Mouse (Mus musculus): ENCODE measurements around the gene Lnpk. TPM values are rescaled to one million over a fixed set of nuclear protein-coding genes. Genes with fewer than 3 reads are reported as not detected.

Gene Lnpk
- polyA plus RNA-seq (2014; fragmentation: Nextera tagmentation; extraction: Ambion mirVana), result 50.6 and 51.7 TPM in 2 replicates

DNA sequence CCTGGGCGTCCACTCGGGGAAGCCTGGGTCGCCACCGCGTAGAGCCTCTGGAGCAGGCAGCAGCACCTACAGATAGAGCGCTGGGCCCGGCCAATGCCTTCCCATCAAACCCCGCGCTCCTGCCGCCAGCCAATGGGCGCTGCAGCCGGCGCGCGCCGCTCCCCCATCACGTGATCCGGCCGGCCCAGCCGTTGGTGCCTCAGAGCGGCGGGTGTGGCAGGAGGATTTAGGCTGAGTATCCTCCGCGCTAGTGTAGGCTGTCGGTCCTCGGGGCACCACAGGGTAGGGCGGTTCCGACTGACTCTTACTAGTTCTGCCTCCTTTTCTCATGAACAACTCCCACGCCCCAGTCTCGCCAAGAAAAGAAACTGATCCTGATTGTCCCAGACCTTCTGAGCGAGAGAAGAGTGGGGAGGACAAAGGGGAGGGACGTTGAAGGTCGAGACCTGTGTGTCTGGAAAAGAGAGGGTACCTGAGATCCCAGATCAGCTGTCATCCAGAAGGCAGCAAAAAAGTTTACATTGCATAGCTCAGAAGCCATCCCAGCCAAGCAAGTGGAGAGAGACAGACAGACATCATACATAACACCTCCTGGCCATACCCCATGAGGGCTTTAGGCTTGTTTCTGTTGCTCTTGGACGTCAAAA lies at the start of gene Lnpk:
Gene Lnpk, minus strand, starts transcription at position 593 of the 647 bp plus-strand sequence.
- H3K9me3 ChIP-seq (ENCODE audit: control insufficient read depth, low read length), result no peaks in the 10 kb centered on the region
- H3K4me2 ChIP-seq (replicated peaks), result peak within 1 kb of the TSS; percentile 70
- H3K4me3 ChIP-seq (replicated peaks; ENCODE audit: low read length), result peak within 1 kb of the TSS; percentile 72
- ATAC-seq (ENCODE audit: low FRiP score), result peak; percentile 99
- H3K36me3 ChIP-seq (replicated peaks; ENCODE audit: control insufficient read depth, insufficient read depth), result no peaks in the 10 kb centered on the region
- peak within 1 kb of the TSS; percentile 74 for H3K27ac ChIP-seq
- peak within 1 kb of the TSS; percentile 88 for H3K9ac ChIP-seq
- under 1% methylated on average over 34 of the region's 34 CpGs for WGBS
- H3K27me3 ChIP-seq (ENCODE audit: control insufficient read depth, insufficient read depth, low read length), result no peaks in the 10 kb centered on the region
- DNase-seq (ENCODE audit: low spot score), result peak; percentile 89
- 0 out of 2 replicates have a peak, but pooled peaks cover 11% of the 10 kb centered on the region for H3K4me1 ChIP-seq (replicated peaks; ENCODE audit: control insufficient read depth, insufficient read depth, low read length)

GRCm38 (mm10) chr2:74620368-74620767 lies 41.1 kb upstream of the Lnpk start:
- Histone ChIP-seq H3K9me3 (ENCODE audit: control insufficient read depth, low read length) (no peaks in the 10 kb centered on the region), H3K36me3 (replicated peaks; ENCODE audit: control insufficient read depth, insufficient read depth) (no peaks in the 10 kb centered on the region), H3K4me2 (replicated peaks) (no peak overlapping the region), H3K4me3 (replicated peaks; ENCODE audit: low read length) (no peak overlapping the region), H3K9ac (no peak overlapping the region), H3K27me3 (ENCODE audit: control insufficient read depth, insufficient read depth, low read length) (no peaks in the 10 kb centered on the region), H3K4me1 (replicated peaks; ENCODE audit: control insufficient read depth, insufficient read depth, low read length) (no peaks in the 10 kb centered on the region), H3K27ac (no peak overlapping the region)
- DNase-seq (ENCODE audit: low spot score) (no peak), ATAC-seq (ENCODE audit: low FRiP score) (no peak)
- WGBS, result 90% methylated on average over 10 of the region's 10 CpGs

DNA sequence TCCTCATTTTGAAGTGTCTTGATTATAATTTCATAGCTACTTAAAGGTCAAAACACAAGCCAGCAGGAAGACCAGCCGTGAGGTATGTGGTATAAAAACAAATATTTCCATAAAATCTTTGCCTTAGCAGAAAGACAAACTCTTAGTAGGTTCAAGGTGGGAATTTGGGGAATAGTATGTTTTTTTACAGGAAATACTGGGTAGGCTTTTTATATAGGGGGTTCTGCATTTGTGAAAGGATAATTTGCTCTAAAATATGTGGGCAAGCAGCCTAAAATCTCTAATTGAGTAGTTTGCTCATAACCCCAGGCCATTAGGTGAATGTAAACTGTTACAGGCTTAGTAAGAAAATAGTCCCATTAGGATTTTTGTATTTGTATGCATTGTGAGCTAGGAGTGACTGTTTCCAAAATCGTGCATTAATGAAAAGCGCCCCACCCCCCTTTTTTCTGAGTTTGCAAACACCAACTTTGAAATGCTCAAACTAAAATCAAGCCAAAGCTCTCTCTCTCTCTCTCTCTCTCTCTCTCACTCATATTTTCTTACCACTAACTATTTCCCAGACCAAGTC lies 40.5 kb upstream of the Lnpk start:
- Histone ChIP-seq H3K36me3 (replicated peaks; ENCODE audit: control insufficient read depth, insufficient read depth) (no peaks in the 10 kb centered on the region), H3K27me3 (ENCODE audit: control insufficient read depth, insufficient read depth, low read length) (no peaks in the 10 kb centered on the region), H3K4me2 (replicated peaks) (no peak overlapping the region), H3K9ac (no peak overlapping the region), H3K9me3 (ENCODE audit: control insufficient read depth, low read length) (no peaks in the 10 kb centered on the region), H3K27ac (no peak overlapping the region), H3K4me3 (replicated peaks; ENCODE audit: low read length) (no peak overlapping the region), H3K4me1 (replicated peaks; ENCODE audit: control insufficient read depth, insufficient read depth, low read length) (no peaks in the 10 kb centered on the region)
- DNase-seq (ENCODE audit: low spot score) (no peak), ATAC-seq (ENCODE audit: low FRiP score) (no peak)
- 89% methylated on average over 3 of the region's 3 CpGs for WGBS

GRCm38 (mm10) chr2:74617706-74618105 lies 38.5 kb upstream of the Lnpk start:
- ATAC-seq (ENCODE audit: low FRiP score) (no peak), DNase-seq (ENCODE audit: low spot score) (no peak)
- Histone ChIP-seq H3K27ac (no peak overlapping the region), H3K4me3 (replicated peaks; ENCODE audit: low read length) (no peak overlapping the region), H3K9ac (no peak overlapping the region), H3K36me3 (replicated peaks; ENCODE audit: control insufficient read depth, insufficient read depth) (no peaks in the 10 kb centered on the region), H3K4me2 (replicated peaks) (no peak overlapping the region), H3K27me3 (ENCODE audit: control insufficient read depth, insufficient read depth, low read length) (no peaks in the 10 kb centered on the region), H3K9me3 (ENCODE audit: control insufficient read depth, low read length) (no peaks in the 10 kb centered on the region), H3K4me1 (replicated peaks; ENCODE audit: control insufficient read depth, insufficient read depth, low read length) (no peaks in the 10 kb centered on the region)
- WGBS, result 84% methylated on average over 9 of the region's 9 CpGs

GRCm38 (mm10) chr2:74611406-74611805 lies 32.2 kb upstream of the Lnpk start:
- Histone ChIP-seq H3K27ac (no peak overlapping the region), H3K4me2 (replicated peaks) (no peak overlapping the region), H3K4me3 (replicated peaks; ENCODE audit: low read length) (no peak overlapping the region), H3K9ac (no peak overlapping the region), H3K9me3 (ENCODE audit: control insufficient read depth, low read length) (no peaks in the 10 kb centered on the region), H3K27me3 (ENCODE audit: control insufficient read depth, insufficient read depth, low read length) (no peaks in the 10 kb centered on the region), H3K4me1 (replicated peaks; ENCODE audit: control insufficient read depth, insufficient read depth, low read length) (no peaks in the 10 kb centered on the region), H3K36me3 (replicated peaks; ENCODE audit: control insufficient read depth, insufficient read depth) (no peaks in the 10 kb centered on the region)
- WGBS, result 78% methylated on average over 4 of the region's 4 CpGs
- DNase-seq (ENCODE audit: low spot score) (no peak), ATAC-seq (ENCODE audit: low FRiP score) (no peak)

DNA sequence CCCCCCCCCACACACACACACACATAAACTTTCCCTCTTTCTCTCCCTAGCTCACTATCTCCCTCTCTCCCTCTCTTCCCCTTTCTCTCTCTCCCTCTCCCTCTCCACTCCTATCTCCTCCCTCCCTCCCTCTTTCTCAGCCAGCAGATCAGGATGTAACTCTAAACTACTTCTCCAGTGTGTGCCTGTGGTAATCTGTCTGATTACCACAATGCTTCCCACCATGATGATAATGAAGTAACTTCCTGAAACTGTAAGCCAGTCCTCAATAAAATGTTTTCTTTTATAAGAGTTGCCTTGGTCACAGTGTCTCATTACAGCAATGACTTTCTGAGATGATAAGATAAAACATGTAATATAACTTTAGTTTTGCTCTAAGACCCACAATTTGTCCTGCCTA lies 30.1 kb upstream of the Lnpk start:
- no peak overlapping the region for H3K9ac ChIP-seq
- DNase-seq (ENCODE audit: low spot score) (no peak), ATAC-seq (ENCODE audit: low FRiP score) (no peak)
- no peak overlapping the region for H3K27ac ChIP-seq
- H3K27me3 ChIP-seq (ENCODE audit: control insufficient read depth, insufficient read depth, low read length), result no peaks in the 10 kb centered on the region
- H3K4me3 ChIP-seq (replicated peaks; ENCODE audit: low read length), result no peak overlapping the region
- H3K36me3 ChIP-seq (replicated peaks; ENCODE audit: control insufficient read depth, insufficient read depth), result no peaks in the 10 kb centered on the region
- no peaks in the 10 kb centered on the region for H3K4me1 ChIP-seq (replicated peaks; ENCODE audit: control insufficient read depth, insufficient read depth, low read length)
- no peak overlapping the region for H3K4me2 ChIP-seq (replicated peaks)
- H3K9me3 ChIP-seq (ENCODE audit: control insufficient read depth, low read length), result no peaks in the 10 kb centered on the region

GRCm38 (mm10) chr2:74606087-74606760 lies 27.0 kb upstream of the Lnpk start:
- ATAC-seq (ENCODE audit: low FRiP score), result no peak
- no peaks in the 10 kb centered on the region for H3K9me3 ChIP-seq (ENCODE audit: control insufficient read depth, low read length)
- no peaks in the 10 kb centered on the region for H3K4me1 ChIP-seq (replicated peaks; ENCODE audit: control insufficient read depth, insufficient read depth, low read length)
- H3K36me3 ChIP-seq (replicated peaks; ENCODE audit: control insufficient read depth, insufficient read depth), result no peaks in the 10 kb centered on the region
- no peak overlapping the region for H3K27ac ChIP-seq
- 89% methylated on average over 5 of the region's 5 CpGs for WGBS
- no peak overlapping the region for H3K9ac ChIP-seq
- DNase-seq (ENCODE audit: low spot score), result no peak
- no peak overlapping the region for H3K4me2 ChIP-seq (replicated peaks)
- no peaks in the 10 kb centered on the region for H3K27me3 ChIP-seq (ENCODE audit: control insufficient read depth, insufficient read depth, low read length)
- H3K4me3 ChIP-seq (replicated peaks; ENCODE audit: low read length), result no peak overlapping the region

DNA sequence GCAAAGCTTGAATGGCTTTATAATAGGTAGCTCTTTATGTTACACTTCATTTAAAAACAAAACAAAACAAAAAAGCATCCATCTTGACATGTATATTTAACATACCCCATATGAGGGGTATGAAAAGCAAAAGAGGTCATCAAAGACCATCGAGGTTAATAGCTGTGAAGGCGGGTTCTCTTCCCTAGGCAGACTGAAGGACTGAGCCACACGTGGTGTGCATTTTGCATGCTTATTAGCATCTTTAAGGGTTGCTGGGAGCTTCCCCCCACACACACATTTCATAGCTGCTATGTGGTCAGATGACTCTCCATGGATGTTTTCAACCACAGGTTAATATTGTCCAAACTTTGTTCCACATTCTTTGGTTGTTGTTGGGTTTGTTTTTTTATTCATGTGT lies 24.8 kb upstream of the Lnpk start:
- DNase-seq (ENCODE audit: low spot score) (no peak), ATAC-seq (ENCODE audit: low FRiP score) (no peak)
- no peak overlapping the region for H3K4me3 ChIP-seq (replicated peaks; ENCODE audit: low read length)
- H3K27me3 ChIP-seq (ENCODE audit: control insufficient read depth, insufficient read depth, low read length), result no peaks in the 10 kb centered on the region
- no peak overlapping the region for H3K27ac ChIP-seq
- no peaks in the 10 kb centered on the region for H3K36me3 ChIP-seq (replicated peaks; ENCODE audit: control insufficient read depth, insufficient read depth)
- 29% methylated on average over 3 of the region's 3 CpGs for WGBS
- no peak overlapping the region for H3K9ac ChIP-seq
- no peaks in the 10 kb centered on the region for H3K4me1 ChIP-seq (replicated peaks; ENCODE audit: control insufficient read depth, insufficient read depth, low read length)
- H3K9me3 ChIP-seq (ENCODE audit: control insufficient read depth, low read length), result no peaks in the 10 kb centered on the region
- no peak overlapping the region for H3K4me2 ChIP-seq (replicated peaks)

- Histone ChIP-seq H3K27me3 (ENCODE audit: control insufficient read depth, insufficient read depth, low read length) (no peaks in the 10 kb centered on the region), H3K4me2 (replicated peaks) (no peak overlapping the region), H3K27ac (no peak overlapping the region), H3K4me3 (replicated peaks; ENCODE audit: low read length) (no peak overlapping the region), H3K9ac (no peak overlapping the region), H3K36me3 (replicated peaks; ENCODE audit: control insufficient read depth, insufficient read depth) (no peaks in the 10 kb centered on the region), H3K4me1 (replicated peaks; ENCODE audit: control insufficient read depth, insufficient read depth, low read length) (no peaks in the 10 kb centered on the region), H3K9me3 (ENCODE audit: control insufficient read depth, low read length) (no peaks in the 10 kb centered on the region)
- DNase-seq (ENCODE audit: low spot score) (no peak), ATAC-seq (ENCODE audit: low FRiP score) (no peak)
- 89% methylated on average over 5 of the region's 5 CpGs for WGBS
Measured at GRCm38 (mm10) chr2:74602483-74602882, 23.2 kb upstream of the Lnpk start.
